Mouse (Mus musculus) left cerebral cortex, postnatal 14 days (tissue): ENCODE results near the gene Megf8. TPM values are rescaled to one million over a fixed set of nuclear protein-coding genes. Genes with fewer than 3 reads are reported as not detected.
"Not testable (repeated sequence)": the region's sequence is repeated elsewhere in the genome, so short reads cannot be mapped to it uniquely, and the experiment has no call there.

Experiments used
- DNase-seq, 2 experiments: peaks; one replicate each; pipeline ENCODE4 v3.0.0; 2021 to 2022; ENCODE audit warnings: low spot score in 2 of 2, mixed read lengths in 1 of 2
- intact Hi-C: fragments of 180-260 bp; cut with DNase I; formaldehyde crosslinking; loops from one replicate; pipeline ENCODE4 v1.15.1; 2025
- total RNA-seq, 2 experiments: library from RNA; stranded (reverse); gene quantifications; 2 replicates each; pipeline ENCODE4 v1.2.3; 2021

Gene Megf8
- total RNA-seq, 2 experiments from 2014 or later = 97.4 to 97.8 TPM

DNA sequence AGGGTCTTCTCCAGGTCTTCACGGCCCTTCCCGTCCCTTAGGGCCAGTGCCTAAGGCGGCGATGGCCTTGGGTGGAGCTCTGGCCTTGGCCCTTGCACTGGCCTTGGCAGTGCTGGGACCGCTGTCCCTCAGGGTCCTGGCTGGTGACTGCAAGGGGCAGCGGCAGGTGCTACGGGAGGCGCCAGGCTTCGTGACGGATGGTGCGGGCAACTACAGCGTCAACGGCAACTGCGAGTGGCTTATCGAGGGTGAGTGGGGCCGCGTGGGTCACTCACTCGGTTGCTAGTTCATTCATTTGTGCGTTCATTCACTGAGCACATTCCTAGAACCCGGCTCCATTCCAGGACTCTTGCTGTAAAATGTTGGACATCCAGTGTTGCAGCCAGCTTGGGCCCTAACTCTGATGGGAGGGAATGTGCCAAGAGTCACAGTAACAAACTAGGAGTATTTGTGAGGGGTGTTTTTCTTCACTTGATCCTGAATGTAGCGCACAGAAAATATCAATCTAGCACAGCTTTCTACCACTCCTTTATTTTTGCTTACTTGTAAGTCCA is 559 bp downstream of the Megf8 start:
- DNase-seq = no peak
- intact Hi-C loops = loop anchor here (2.0 to 10.0 kb wide), 3 partner anchors 35 to 233 kb away; no protein-coding TSS in a partner anchor

DNA sequence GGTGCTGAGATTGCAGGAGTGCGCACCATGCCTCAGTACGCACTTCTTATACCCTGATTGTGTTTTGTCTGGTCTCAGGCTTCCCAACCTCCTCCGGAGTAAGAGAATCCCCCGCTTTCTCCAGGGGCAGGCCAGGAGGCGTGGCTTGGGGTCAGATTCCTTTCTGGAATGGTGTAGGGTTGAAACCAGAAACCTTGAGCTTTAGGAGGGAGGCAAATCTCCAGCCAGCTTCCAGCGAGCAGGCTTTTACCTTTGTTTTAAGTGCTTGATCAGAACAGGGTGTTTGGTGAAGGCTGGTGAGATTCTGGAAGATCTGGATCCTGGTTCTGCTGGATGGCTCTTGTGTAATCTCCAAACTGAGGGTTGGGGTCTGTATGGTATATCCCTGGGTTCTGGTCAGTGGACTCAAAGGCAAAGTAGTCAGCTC is 5.1 kb downstream of the Megf8 start:
- no peak for DNase-seq
- intact Hi-C loops = loop anchor here (5.0 kb wide), 1 partner anchor 55 kb away; no protein-coding TSS in a partner anchor

DNA sequence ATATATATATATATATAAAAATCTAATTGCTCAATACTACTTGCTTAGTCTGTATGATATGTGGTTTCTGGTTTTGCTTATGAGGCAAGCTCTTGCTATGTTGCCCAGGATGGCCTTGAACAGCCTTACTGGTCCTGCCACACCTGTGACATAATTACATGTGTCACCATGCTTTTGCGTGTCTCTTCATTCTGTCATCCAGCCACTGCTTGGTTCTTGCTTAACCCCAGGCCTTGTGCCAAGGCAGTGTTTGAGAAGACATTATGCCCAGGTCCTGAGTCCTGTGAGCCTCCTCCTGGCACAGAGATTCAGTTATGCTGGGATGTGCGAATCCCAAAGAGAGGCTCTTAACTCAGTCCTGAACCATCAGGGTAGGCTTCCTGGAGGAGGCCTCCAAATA is 6.3 kb downstream of the Megf8 start:
- no peak for DNase-seq
- intact Hi-C loops = loop anchor here (5.0 kb wide), 1 partner anchor 54 kb away; no protein-coding TSS in a partner anchor

DNA sequence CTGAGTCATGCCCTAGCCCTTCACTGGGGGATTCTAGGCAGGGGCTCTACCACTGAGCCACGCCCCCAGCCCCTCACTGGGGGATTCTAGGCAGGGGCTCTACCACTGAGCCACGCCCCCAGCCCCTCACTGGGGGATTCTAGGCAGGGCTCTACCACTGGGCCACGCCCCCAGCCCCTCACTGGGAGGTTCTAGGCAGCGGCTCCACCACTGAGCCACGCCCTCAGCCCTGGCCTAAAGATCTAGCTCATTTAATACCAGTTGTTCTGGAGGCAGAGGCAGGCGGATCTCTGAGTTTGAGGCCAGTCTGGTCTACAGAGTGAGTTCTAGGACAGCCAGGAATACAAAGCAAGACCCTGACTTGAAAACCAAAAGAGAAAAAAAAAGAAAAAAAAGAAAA is 8.5 kb downstream of the Megf8 start:
- DNase-seq, intact Hi-C loops: not testable (repeated sequence)

DNA sequence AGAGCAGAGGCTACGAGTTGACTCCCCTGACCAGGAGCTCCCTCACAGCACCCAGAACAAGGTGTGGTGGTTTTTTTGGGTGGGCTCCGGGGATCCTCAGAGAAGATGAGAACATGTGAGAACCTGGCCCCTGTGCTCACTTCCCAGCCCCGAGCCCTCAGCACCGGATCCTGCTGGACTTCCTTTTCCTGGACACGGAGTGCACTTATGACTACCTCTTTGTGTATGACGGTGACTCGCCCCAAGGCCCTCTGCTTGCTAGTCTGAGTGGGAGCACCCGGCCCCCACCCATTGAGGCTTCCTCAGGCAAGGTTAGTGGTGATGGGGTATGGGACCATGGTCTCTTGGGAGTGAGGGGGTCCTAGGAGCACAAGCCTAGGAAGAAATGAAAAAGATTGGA is 9.3 kb downstream of the Megf8 start:
- intact Hi-C loops = no loop called here
- DNase-seq = no peak

DNA sequence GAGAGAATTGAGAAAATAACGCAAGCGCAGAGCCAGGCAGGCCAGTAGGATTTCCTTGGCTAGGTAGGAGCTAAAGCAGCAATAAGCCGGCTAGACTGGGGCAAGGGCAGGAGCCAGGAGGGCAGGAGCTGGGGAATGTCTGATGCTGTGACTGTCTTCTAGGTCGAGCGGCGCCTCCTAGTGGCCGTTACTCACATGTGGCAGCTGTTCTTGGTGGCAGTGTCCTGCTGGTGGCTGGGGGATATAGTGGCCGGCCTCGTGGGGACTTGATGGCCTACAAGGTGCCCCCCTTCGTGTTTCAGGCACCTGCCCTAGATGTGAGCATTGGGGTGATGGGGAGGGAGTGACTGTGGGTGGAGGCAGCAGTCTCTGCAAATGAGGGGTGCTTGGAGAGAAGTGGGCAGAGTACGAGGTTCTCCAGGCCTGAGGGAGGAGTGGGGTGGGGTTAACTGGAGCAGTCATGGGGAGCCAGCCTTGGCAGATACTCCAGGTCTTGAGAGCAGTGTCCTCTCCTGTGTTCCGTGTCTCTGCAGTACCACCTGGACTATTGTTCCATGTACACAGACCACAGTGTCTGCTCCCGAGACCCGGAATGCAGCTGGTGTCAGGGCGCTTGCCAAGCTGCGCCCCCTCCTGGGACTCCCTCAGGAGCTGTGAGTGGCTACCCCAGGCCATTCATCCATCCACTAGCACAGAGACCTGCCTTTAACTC is 16.8 kb downstream of the Megf8 start:
- intact Hi-C loops = no loop called here
- peak; percentile 70 to 84 for DNase-seq

DNA sequence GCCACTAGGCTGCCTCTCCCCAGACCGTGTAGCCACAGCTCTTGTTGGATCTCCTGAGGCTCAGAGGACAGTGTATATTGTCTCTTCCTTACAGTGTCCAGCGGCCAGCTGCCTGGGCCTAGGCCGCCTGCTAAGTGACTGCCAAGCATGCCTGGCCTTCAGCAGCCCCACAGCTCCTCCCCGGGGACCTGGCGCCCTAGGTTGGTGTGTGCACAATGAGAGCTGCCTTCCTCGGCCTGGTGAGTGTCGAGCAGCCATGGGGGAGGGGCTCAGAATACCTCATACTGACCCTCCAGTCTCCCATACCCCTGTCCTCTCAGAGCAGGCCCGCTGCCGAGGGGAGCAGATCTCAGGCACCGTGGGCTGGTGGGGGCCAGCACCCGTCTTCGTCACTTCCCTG is 17.5 kb downstream of the Megf8 start:
- intact Hi-C loops = no loop called here
- DNase-seq = no peak

DNA sequence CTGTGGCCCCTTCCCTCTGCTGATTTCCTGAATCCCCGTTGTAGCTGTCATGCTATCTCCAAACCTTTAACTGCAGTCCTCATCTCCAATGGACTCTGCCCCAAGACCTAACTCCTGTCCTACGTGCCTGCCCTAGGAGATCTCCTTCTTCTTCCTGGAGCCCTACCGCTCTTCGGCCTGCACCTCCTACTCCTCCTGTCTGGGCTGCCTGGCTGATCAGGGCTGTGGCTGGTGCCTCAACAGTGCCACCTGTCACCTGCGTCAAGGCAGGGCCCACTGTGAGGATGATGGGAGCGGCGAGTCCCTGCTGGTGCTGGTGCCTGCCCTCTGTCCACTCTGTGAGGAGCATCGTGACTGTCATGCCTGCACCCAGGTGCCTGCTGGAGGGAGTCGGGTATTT is 22.4 kb downstream of the Megf8 start:
- intact Hi-C loops = no loop called here
- no peak for DNase-seq

DNA sequence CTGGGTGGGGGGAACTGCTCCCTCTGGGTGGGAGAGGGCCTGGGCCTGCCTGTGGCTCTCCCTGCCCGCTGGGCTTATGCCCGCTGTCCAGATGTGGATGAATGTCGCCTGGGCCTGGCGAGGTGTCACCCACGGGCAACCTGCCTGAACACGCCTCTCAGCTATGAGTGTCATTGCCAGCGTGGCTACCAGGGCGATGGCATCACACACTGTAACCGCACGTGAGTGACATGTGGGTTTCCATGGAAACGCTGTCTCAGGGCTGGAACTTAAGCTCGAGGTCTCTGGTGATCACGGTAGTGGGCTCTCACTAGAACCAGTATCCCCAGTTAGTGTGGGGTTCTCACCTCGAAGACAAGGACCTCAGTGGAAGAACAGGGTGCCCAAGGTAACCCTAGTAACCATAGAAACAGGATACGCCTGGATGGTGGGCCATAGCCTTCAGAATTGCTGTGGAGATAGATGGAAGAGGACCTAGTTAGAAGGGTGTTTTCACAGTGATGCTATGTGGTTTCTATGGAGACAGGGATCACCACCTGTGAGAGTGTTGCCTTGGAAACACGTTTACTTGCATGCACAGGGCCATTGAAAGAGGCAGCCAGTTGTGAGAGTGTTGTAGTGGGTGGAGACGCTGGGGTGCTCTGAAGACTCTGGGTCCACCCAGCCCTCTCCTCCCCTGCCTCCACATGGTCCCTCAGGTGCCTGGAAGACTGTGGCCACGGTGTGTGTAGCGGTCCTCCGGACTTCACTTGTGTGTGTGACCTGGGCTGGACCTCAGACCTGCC is 24.2 kb downstream of the Megf8 start:
- intact Hi-C loops = no loop called here
- DNase-seq = peak; percentile 58 to 90

DNA sequence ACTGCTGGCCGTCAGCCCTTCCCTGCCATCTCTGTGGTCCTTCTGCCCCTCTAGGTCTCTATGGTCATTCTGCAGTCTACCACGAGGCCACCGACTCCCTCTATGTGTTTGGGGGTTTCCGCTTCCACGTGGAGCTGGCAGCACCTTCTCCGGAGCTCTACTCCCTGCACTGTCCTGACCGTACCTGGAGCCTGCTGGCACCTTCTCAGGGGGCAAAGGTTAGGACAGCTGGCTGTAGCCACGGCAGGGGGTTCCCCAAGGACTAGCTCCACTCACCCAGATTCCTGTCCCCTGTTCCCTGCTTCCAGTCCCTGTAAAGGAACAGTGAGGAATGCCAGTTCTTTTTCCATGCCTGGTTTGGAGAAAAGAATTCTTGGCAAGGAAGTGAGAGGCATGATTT is 31.9 kb downstream of the Megf8 start:
- no peak for DNase-seq
- intact Hi-C loops = no loop called here

DNA sequence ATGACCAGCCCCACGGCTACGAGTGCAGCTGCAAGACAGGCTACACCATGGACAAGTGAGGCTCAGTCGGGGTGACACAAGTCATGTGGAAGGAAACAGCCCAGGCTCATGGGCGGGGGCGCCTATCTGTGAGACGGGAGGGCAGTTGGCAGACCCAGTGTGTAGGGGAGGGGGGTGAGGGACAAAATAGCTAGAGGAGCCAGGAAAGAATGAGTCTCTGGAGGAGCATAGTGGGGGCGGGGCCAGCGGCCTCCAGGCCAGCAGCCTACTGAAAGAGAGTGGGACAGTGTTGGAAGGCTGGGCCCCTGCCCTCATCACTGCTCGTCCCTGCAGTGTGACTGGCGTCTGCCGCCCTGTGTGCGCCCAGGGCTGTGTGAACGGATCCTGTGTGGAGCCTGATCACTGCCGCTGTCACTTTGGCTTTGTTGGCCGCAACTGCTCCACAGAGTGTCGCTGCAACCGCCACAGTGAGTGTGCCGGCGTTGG is 41.8 kb downstream of the Megf8 start:
- DNase-seq = no peak
- intact Hi-C loops = no loop called here

DNA sequence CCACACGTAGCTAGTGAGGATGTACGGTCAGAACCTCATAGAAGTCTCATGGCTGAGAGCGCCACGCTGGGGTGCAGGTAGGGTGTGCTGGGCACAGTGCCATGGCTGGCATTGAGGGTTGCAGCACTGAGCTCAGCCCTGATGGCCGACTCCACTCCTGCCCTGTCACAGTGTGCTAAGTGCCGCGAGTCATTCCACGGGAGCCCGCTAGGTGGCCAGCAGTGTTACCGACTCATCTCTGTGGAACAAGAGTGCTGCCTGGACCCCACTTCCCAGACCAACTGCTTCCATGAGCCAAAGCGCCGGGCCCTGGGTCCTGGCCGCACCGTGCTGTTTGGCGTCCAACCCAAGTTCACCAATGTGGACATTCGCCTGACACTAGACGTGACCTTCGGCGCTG is 46.2 kb downstream of the Megf8 start:
- no peak for DNase-seq
- intact Hi-C loops = no loop called here

DNA sequence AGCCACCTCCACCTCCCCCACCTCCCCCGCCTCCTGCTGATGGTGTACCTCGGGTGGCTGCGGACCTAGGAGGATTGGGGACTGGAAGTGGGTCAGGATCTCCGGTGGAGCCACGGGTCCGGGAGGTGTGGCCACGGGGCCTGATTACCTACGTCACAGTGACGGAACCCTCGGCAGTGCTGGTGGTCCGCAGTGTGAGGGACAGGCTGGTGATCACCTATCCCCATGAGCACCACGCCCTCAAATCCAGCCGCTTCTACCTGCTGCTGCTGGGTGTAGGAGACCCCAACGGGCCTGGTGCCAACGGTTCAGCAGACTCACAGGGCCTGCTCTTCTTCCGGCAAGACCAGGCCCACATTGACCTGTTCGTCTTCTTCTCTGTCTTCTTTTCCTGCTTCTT is 46.7 kb downstream of the Megf8 start:
- DNase-seq = no peak
- intact Hi-C loops = no loop called here

DNA sequence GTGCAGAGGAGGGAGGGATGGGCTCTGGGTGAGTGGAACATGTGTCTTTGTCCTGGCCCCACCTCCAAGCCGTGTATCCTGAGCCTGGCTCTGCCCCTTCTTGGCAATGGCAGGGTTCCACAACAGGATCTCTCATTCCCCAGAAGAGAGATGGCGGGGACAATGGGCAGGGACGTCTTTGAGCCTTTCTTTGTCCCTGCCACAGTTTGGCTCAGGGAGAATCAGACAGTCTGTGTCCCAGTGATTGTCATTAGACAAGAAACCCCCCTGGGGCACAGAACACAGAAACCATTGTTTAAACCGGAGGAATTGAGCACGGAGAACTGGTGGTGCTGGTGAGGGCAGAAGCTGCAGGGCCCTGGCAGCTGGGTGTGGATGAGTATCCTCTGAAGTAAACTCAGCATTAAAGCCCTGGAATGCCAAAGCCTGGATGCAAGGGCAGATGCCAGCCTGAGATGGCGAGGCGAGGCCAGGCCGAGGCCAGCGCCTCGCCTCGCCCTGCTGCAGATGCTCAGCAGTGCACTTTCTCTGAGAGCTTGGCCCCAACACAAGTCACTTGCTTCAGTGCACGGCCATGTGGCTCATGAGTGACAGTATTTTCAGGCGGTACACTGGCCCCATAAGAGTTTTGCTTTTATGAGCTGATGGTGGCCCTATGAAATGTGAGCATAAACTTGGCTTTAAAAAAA is 49.1 kb downstream of the Megf8 start:
- intact Hi-C loops = no loop called here
- no peak for DNase-seq

DNA sequence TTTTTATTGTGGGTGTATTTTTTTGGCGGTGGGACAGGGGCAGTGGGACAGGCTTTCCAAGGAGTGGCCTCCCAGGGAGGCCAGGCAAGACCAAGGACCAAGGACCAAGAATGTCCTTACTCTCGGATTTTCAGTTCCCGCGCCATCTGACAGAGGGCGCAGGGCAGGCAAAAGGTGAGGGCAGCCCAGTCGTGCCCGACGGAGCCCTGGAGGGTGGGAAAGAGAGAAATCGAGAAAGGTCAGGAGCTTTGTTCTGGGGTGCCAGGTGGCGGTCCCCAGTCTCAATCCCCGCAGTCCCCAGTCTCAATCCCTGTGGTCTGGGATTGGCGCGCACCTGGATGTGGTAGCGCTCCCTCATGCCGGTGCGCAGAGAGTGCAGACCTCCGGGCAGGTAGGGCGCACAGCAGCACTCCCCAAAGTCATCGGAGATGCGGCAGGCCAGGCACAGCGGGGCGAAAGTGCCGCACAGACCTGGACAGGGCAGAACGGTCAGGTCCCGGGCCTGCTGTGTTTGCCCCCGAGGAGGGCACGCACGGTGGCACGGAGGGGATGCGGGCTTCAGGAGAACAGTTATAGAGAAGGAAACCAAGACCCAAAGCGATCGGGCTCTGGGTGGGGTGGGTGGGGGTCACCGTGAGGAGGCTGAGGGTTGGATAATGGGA is 50.8 kb downstream of the Megf8 start:
- intact Hi-C loops = no loop called here
- no peak for DNase-seq

DNA sequence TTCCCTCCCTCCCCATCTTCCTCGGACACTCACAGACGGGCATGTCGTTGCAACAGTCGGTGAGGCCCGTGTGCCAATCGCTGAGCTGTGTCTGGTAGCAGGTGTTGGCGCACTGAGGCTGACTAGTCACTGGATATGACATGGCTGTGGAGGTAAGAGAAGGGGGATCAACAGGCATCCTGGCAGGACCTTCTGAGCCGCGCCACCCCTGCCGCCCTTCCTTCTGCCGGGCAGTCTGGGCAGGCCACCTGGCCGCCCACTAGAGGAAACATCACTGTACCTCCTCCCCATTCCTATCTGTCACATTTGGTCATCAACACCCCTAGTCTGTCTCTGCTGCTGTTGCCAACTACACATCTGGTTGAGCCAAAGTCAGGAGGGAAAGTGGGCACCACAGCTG is 51.4 kb downstream of the Megf8 start:
- intact Hi-C loops = no loop called here

DNA sequence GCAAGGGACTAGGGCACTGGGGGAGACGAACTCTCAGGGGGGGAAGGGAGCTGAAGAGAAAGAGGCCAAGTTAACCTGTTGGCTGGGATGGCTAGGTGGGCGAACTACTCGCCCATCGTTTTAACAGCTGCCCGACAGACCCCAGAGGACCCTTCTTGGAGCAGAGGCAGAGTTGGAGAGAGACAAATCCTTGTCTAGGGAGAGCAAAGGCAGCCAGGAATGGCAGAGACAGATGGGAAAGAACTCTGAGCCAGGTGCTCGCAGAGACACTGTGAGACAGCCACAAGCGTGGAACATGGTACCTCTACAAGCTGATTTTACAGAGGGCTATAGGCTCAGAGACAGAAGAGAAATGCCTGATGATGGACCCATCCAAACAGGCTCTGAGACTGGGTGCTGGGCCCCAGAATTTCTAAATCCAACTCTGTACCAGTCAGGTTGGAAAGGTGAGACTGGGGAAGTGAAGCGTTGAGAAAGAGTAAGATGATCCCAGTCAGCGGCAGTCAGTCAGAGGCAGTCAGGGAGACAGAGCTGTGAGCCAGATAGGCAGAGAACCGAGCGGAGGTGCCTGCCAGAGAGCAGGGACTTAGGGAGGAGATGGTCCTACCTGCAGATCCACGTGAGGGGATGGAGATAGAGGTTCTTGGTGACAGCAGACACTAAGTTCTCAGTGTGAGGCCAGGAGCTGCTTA is 52.2 kb downstream of the Megf8 start, which contains the start of gene Cnfn:
Gene Cnfn (minus strand): TSS at position 667 of the 692 bp plus-strand sequence.
- no peak for DNase-seq
- intact Hi-C loops = no loop called here

More for the DNA sequence above, 51.4 kb downstream of the Megf8 start:
- DNase-seq = no peak

DNA sequence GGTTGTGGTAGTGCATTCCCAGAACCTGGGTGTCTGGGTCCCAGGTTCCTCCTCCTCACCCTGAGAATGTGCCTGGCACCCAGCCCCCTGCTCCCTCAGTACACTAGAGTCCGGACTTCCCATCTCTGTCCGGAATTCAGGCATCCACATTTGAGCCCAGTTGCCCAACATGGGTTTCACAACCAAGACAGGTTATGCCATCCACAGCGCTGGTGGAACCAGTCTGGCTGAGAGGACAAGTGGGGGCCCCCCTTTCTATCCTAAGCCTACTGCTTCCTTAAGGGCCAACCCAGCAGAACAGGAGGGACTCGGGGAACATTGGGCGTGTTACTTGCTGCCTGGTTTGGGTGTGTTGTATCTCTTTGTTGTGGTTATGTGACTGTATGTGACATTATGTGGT is 55.5 kb downstream of the Megf8 start:
- intact Hi-C loops = no loop called here
- no peak for DNase-seq

DNA sequence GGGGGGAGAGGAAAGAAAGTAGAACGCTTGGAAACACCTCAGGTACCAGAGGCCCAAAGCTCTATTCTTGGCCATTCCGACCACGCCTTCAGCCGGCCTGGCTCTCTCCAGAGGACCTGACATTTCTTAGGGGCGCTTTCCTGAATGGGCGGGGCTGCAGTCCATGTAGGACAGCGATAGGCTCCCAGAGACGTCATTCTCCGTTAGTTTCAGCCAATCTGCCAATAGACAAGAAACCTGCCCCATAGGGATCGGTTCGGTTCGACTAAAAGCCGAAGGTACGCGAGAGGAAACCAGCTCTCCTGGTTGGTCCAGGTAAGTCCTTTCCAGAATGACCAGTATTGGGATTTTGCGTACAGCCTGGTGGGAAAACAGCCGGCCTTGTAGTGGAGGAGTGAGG is 59.6 kb downstream of the Megf8 start:
- intact Hi-C loops = loop anchor here (5.0 kb wide), 1 partner anchor 54 kb away; no protein-coding TSS in a partner anchor
- peak; percentile 93 to 94 for DNase-seq
